Mouse (Mus musculus) kidney, adult 18-20 months (tissue): ENCODE data around the gene Kdm6a.

ENCODE experiments used
- DNase-seq: peaks from one replicate; pipeline ENCODE4 v3.0.0; 2021

Kdm6a gene

GRCm38 (mm10) chrX:18162192-18162857, at the start of gene Kdm6a:
Kdm6a (plus strand) TSS chrX:18162575.
- peak; percentile 100 for DNase-seq

GRCm38 (mm10) chrX:18145557-18145956, 16.8 kb upstream of the Kdm6a start, which contains the start of gene Dusp21:
Dusp21 (plus strand) TSS chrX:18145857.
- no peak for DNase-seq

DNA sequence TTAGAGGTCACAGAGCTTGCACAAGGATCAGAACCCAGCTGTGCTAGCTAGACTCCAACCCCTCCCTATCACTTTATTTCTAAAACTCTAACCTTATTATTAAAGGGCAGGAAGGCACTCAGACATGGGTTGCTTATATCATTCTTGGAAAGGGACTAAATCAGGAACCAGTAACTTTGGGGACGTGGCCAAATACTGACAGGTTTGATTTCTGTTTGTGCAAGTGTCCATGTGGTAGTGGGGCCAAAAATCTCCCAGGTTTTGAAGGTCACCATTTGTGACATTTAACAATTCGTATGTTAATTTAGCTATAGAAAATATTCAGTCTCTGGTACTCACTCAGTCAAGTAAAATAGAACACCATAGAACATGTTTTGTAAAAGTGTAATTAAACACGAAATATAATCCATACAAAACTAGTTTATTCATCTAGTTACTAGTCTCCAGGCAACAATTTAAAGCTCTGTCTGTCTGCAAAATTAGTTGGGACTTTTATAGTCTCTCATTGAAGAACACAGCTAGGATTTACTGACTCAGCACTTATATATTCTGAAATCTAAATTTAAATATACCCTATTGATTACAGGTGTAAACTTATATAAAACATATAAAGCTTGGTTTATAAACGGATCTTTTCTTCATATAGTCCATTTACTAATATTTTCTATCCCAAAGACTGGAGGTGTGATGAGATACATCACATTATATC, 1.5 kb upstream of the Kdm6a start:
- DNase-seq: no peak

DNA sequence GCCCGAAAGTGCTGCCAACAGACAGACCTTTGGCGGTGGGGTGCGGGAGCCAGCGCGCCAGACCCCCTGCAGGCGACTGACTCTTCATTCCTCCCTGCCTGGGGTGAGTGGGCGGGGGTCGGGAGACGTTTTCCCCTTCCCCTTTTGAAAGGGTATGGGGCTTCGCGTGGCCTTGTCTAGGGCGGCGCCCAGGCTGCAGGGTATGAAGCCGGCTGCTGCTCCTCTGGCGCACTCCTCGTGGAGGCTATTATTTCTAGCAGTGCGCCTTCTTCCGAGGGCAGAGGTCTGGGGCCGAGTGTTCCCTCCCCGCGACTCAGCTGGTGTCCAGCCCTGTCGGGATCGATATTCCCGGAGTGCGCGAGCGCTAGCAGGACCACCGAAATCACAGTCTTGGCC, 581 bp upstream of the Kdm6a start:
- no peak for DNase-seq

GRCm38 (mm10) chrX:18162861-18163731, 721 bp downstream of the Kdm6a start:
- DNase-seq: peak; percentile 82

DNA sequence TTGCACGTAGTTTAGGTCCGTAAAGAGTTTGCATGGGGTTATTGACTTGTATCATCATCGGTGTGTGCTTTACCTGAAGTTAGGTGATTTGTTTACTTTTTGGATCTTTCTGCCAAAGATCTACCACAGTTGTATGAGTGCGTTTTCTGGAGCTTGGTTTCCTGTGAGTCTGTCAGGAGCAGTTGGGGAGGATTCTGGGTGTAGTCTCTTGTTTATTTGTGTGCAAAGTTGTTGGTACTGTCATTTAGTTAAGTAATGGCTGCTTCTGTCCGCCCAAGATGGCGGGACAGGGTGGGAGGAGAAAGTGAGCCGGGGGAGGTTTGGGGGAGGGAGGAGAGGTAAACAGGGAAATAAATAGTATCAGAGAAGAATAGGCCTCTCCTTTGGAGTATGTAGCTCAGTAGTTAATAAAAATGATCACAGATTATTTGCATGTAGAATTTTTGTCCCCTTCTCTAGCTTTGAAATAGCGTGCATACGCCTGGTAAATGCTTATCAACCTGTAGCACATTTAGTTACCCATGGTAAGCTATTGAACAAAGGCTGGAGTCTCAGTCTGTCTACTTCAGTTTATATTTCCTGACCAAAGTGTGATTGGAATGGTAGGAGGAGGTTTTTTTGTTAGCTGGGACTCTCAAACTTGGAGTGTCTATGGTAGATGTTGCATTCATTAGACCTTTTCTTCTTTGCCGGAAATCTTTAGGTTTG, 1.7 kb downstream of the Kdm6a start:
- DNase-seq: peak; percentile 56

GRCm38 (mm10) chrX:18165121-18165520, 2.7 kb downstream of the Kdm6a start:
- no peak for DNase-seq

- no peak for DNase-seq
Observed at GRCm38 (mm10) chrX:18166961-18167360, 4.6 kb downstream of the Kdm6a start.

GRCm38 (mm10) chrX:18168940-18169339, 6.6 kb downstream of the Kdm6a start:
- no peak for DNase-seq

DNA sequence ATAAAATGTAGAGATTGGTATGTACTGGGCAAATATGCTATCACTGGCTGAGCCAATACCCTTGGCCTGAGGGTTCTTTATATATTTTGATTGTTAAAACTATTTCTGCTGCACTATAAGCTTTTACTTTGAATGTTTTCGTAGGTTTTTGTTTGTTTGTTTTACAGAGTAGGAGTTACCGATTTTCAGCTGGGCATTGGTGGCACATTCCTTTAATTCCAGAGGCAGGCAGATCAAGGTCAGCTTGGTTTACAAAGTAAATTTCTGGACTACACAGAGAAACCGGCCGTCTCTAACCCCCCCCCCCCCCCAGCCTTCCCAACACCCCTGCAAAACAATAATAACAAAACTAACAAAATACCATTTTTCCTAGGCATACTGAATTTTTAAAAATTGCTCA, 12.5 kb downstream of the Kdm6a start:
- DNase-seq: no peak

- DNase-seq: no peak
Observed at GRCm38 (mm10) chrX:18177803-18178202, 15.4 kb downstream of the Kdm6a start.

GRCm38 (mm10) chrX:18179492-18179891, 17.1 kb downstream of the Kdm6a start:
- no peak for DNase-seq

- no peak for DNase-seq
Observed at GRCm38 (mm10) chrX:18187203-18187602, 24.8 kb downstream of the Kdm6a start.

DNA sequence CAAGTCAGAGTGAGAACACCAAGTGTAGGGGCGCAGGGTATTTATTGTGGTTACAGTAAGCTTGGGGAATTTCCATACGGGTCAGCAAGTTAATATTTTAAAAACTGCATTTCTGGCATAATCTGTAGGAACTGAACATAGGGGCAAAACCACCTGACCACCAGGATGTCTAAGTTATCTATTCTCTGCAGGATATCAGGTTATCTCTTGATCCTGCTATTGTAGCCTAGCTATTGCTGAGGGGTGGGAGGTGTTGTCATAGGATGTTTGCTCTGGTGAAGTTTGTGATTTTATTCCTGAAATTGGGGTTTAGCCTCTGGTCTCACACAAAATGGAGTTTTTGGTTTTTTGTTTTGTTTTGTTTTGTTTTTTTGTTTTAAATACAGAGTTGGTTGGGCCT, 25.9 kb downstream of the Kdm6a start:
- DNase-seq: no peak

- DNase-seq: no peak
Observed at GRCm38 (mm10) chrX:18239572-18239971, 77.2 kb downstream of the Kdm6a start.

GRCm38 (mm10) chrX:18250621-18251020, 88.2 kb downstream of the Kdm6a start:
- peak; percentile 49 for DNase-seq

- DNase-seq: peak; percentile 33
Observed at GRCm38 (mm10) chrX:18254767-18255166, 92.4 kb downstream of the Kdm6a start.

DNA sequence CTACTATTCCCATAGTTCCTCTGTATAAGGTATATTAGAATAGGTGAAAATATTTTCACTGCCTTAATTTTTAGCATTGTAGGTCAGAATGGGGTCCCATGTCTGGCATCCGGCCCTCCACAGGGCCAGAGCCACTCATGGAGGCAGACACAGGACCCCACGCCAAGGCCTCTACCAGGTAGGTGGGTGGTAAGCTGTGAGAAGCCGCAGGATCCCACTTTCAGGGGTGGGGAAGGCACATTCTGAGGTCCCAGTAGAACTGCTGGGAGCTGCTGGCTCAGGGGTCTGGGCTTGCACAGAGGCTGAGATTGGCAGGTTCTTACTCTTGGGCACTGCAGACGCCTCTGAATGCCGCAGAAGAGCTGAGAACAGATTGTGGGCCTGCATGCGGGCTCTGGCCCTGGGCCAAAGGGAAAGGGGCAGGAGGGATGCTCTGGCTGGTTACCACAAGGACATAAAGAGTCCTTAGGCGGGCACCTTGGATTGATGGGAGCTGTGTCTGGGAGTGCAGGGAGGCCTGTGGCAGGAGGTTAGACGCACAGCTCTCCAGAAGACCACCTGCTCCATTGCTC, 95.9 kb downstream of the Kdm6a start:
- no peak for DNase-seq

GRCm38 (mm10) chrX:18278561-18278960, 116.2 kb downstream of the Kdm6a start:
- no peak for DNase-seq

DNA sequence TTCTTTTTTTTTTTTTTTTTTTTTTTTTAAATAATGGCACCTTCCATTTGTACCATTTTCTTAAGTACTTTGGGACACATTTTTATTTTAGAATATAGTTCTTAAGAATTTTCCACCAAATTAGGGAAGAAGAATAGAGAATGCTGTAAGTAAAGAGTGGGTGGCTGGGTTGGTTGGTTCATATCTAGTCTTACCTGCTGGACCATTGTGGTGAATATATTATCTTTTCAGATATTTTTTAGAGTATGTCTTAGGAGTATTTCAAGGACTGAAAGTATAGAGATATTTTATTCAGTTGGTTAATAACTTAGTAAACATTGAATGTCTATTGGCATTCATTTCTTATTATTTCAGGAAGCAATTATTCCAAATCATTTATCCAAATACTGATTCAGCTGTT, 117.8 kb downstream of the Kdm6a start:
- DNase-seq: no peak
